Mouse (Mus musculus) liver, embryonic 14.5 days (tissue): ENCODE results near the gene Bspry.

Experiments
- CTCF ChIP-seq: IDR thresholded peaks from 2 replicates; pipeline ENCODE4 v1.5.1; 2016; ENCODE audit warnings: antibody characterized with exemption, low read depth, control low read depth
- EP300 ChIP-seq: IDR thresholded peaks from 2 replicates; pipeline ENCODE4 v1.6.1; 2016; ENCODE audit warnings: antibody characterized with exemption, low read depth

- TF ChIP-seq CTCF (no peak), EP300 (no peak)
Measured at GRCm38 (mm10) chr4:62487172-62487571, 7.3 kb downstream of the Bspry start.
